Mouse (Mus musculus): ENCODE data around the gene Usp28. TPM values are rescaled to one million over a fixed set of nuclear protein-coding genes. Genes with fewer than 3 reads are reported as not detected.

Usp28 gene
- total RNA-seq, 4 experiments from 2014 or later, result 39.0 to 43.0 (median 41.7) TPM

- no peak for DNase-seq (ENCODE audit: low spot score in 2 of 2)
Observed at GRCm38 (mm10) chr9:49021289-49021688, 36.1 kb downstream of the Usp28 start.

GRCm38 (mm10) chr9:49023956-49024355 lies 38.8 kb downstream of the Usp28 start:
- DNase-seq (ENCODE audit: low spot score in 2 of 2), result no peak

GRCm38 (mm10) chr9:49024529-49024928 lies 39.4 kb downstream of the Usp28 start:
- no peak for DNase-seq (ENCODE audit: low spot score in 2 of 2)

GRCm38 (mm10) chr9:49034764-49035163 lies 49.6 kb downstream of the Usp28 start:
- DNase-seq (ENCODE audit: low spot score in 2 of 2), result peak in 1 of 2 experiments; percentile 41

GRCm38 (mm10) chr9:49050901-49051300 lies 65.7 kb downstream of the Usp28 start:
- no peak for DNase-seq (ENCODE audit: low spot score in 2 of 2)

- DNase-seq (ENCODE audit: low spot score in 2 of 2), result peak in 1 of 2 experiments; percentile 33
Observed at GRCm38 (mm10) chr9:49051349-49051748, 66.2 kb downstream of the Usp28 start.

- DNase-seq (ENCODE audit: low spot score in 2 of 2), result no peak
Observed at GRCm38 (mm10) chr9:49054028-49054427, 68.9 kb downstream of the Usp28 start.

GRCm38 (mm10) chr9:49055333-49056205 lies 70.4 kb downstream of the Usp28 start, which contains the start of gene Zw10:
Gene Zw10 (plus strand): TSS chr9:49055613.
- DNase-seq (ENCODE audit: low spot score in 2 of 2), result peak; percentile 86 to 95

- no peak for DNase-seq (ENCODE audit: low spot score in 2 of 2)
Observed at GRCm38 (mm10) chr9:49076847-49077246, 91.7 kb downstream of the Usp28 start.

- DNase-seq (ENCODE audit: low spot score in 2 of 2), result no peak
Observed at GRCm38 (mm10) chr9:49081107-49081506, 95.9 kb downstream of the Usp28 start, which contains the start of gene Tmprss5. Gene Tmprss5 (plus strand): TSS chr9:49081260.

- peak; percentile 18 to 66 for DNase-seq (ENCODE audit: low spot score in 2 of 2)
Observed at GRCm38 (mm10) chr9:49081561-49081960, 96.4 kb downstream of the Usp28 start.

GRCm38 (mm10) chr9:49087317-49087716 lies 102.1 kb downstream of the Usp28 start:
- DNase-seq (ENCODE audit: low spot score in 2 of 2), result no peak

Other genes with a start within 250 kb of the Usp28 start
- gene Zbtb16, start 149.2 kb upstream of the Usp28 start, total RNA-seq (2022), result 10 to 100 TPM; 66.8 to 72.0 (median 69.8) TPM
- 1 to 10 TPM; 5.8 to 8.6 (median 6.9) TPM for gene Htr3a, start 74.3 kb upstream of the Usp28 start, total RNA-seq (2022)
- not detected for gene Htr3b, start 20.4 kb upstream of the Usp28 start, total RNA-seq (2022)
- 10 to 100 TPM; 15.6 to 18.4 (median 16.9) TPM for gene Zw10, start 70.2 kb downstream of the Usp28 start, total RNA-seq (2022)
- gene Tmprss5, start 95.9 kb downstream of the Usp28 start, total RNA-seq (2022), result 1 to 10 TPM; 1.5 to 3.5 (median 2.8) TPM